Mouse (Mus musculus) A20 (cell line): ENCODE data around the gene Nckap5l.
"Not testable (repeated sequence)": the region's sequence is repeated elsewhere in the genome, so short reads cannot be mapped to it uniquely, and the experiment has no call there.

Source experiments
- DNase-seq: peaks from one replicate; pipeline ENCODE4 v3.0.0-alpha.2; 2011; ENCODE audit warnings: low read depth, low spot score

The Nckap5l gene

GRCm38 (mm10) chr15:99469736-99470135 lies 12.2 kb upstream of the Nckap5l start:
- no peak for DNase-seq

GRCm38 (mm10) chr15:99469067-99469466 lies 11.5 kb upstream of the Nckap5l start:
- peak; percentile 84 for DNase-seq

- no peak for DNase-seq
Observed at GRCm38 (mm10) chr15:99463194-99463593, 5.6 kb upstream of the Nckap5l start.

- DNase-seq, result peak; percentile 68
Observed at GRCm38 (mm10) chr15:99456963-99457605, 464 bp downstream of the Nckap5l start.

GRCm38 (mm10) chr15:99456338-99456962 lies 1.1 kb downstream of the Nckap5l start:
- no peak for DNase-seq

GRCm38 (mm10) chr15:99455415-99455814 lies 2.1 kb downstream of the Nckap5l start:
- DNase-seq, result no peak

GRCm38 (mm10) chr15:99454585-99455279 lies 2.8 kb downstream of the Nckap5l start:
- no peak for DNase-seq

GRCm38 (mm10) chr15:99453153-99453900 lies 4.2 kb downstream of the Nckap5l start:
- no peak for DNase-seq

- DNase-seq, result no peak
Observed at GRCm38 (mm10) chr15:99449751-99450280, 7.7 kb downstream of the Nckap5l start.

- DNase-seq, result no peak
Observed at GRCm38 (mm10) chr15:99449131-99449750, 8.3 kb downstream of the Nckap5l start.

GRCm38 (mm10) chr15:99446136-99446535 lies 11.4 kb downstream of the Nckap5l start:
- not testable (repeated sequence) for DNase-seq

GRCm38 (mm10) chr15:99445567-99445966 lies 12.0 kb downstream of the Nckap5l start:
- DNase-seq, result no peak

GRCm38 (mm10) chr15:99442358-99442757 lies 15.2 kb downstream of the Nckap5l start:
- no peak for DNase-seq

GRCm38 (mm10) chr15:99440816-99441457 lies 16.6 kb downstream of the Nckap5l start:
- no peak for DNase-seq

GRCm38 (mm10) chr15:99440112-99440815 lies 17.3 kb downstream of the Nckap5l start:
- DNase-seq, result no peak

- peak; percentile 15 for DNase-seq
Observed at GRCm38 (mm10) chr15:99438966-99439698, 18.4 kb downstream of the Nckap5l start.

GRCm38 (mm10) chr15:99433913-99434312 lies 23.6 kb downstream of the Nckap5l start:
- no peak for DNase-seq

- DNase-seq, result no peak
Observed at GRCm38 (mm10) chr15:99433081-99433718, 24.3 kb downstream of the Nckap5l start.

GRCm38 (mm10) chr15:99431967-99432366 lies 25.6 kb downstream of the Nckap5l start:
- DNase-seq, result no peak
